Mouse (Mus musculus) stomach, embryonic 14.5 days (tissue): ENCODE data around the gene Syna. TPM values are rescaled to one million over a fixed set of nuclear protein-coding genes. Genes with fewer than 3 reads are reported as not detected.

Source experiments
- ATAC-seq: fragments of 200-750 bp; cut with Nextera tagmentation; 2 replicates; pipeline ENCODE4 v1.8.0; 2017; ENCODE audit warnings: low read depth, moderate TSS enrichment; ENCODE audit not compliant: insufficient number of reproducible peaks, insufficient read depth, low FRiP score
- H3K27ac ChIP-seq: fragments of 300-500 bp; sonication (generic); 2 replicates; pipeline ENCODE4 v1.5.1; 2014; ENCODE audit warnings: mild to moderate bottlenecking, low read length, moderate library complexity, mixed read lengths
- H3K27me3 ChIP-seq: fragments of 300-500 bp; sonication (generic); 2 replicates; pipeline ENCODE4 v1.6.1; 2014; ENCODE audit warnings: low read length, control low read depth, mixed read lengths; ENCODE audit not compliant: control insufficient read depth, insufficient read depth
- H3K36me3 ChIP-seq: fragments of 300-500 bp; sonication (generic); 2 replicates; pipeline ENCODE4 v1.6.1; 2014; ENCODE audit warnings: mild to moderate bottlenecking, control low read depth, low read length, moderate library complexity, mixed read lengths; ENCODE audit not compliant: control insufficient read depth, insufficient read depth
- H3K4me1 ChIP-seq: fragments of 300-500 bp; sonication (generic); 2 replicates; pipeline ENCODE4 v1.6.1; 2014; ENCODE audit warnings: low read length, control low read depth, mixed read lengths; ENCODE audit not compliant: control insufficient read depth, insufficient read depth
- H3K4me2 ChIP-seq: fragments of 300-500 bp; sonication (generic); replicated peaks from 2 replicates; pipeline ENCODE4 v1.6.1; 2014; ENCODE audit warnings: low read depth, low read length, control low read depth
- H3K4me3 ChIP-seq: fragments of 300-500 bp; sonication (generic); 2 replicates; pipeline ENCODE4 v1.5.1; 2014; ENCODE audit warnings: low read depth, low read length, control low read depth
- H3K9ac ChIP-seq: fragments of 300-500 bp; sonication (generic); replicated peaks from 2 replicates; pipeline ENCODE4 v1.6.1; 2014; ENCODE audit warnings: low read depth, mild to moderate bottlenecking, control low read depth, low read length, moderate library complexity, mixed read lengths
- H3K9me3 ChIP-seq: fragments of 300-500 bp; sonication (generic); 2 replicates; pipeline ENCODE4 v1.6.1; 2016; ENCODE audit warnings: low read depth, low read length, control low read depth; ENCODE audit not compliant: control insufficient read depth
- WGBS: fragments of 180-500 bp; shearing (Covaris S2); extraction: QIAGEN DNeasy Blood & Tissue Kit; methylation state at CpG from one replicate; pipeline ENCODE4 v1.1.7; 2014; 5-methylcytosine and 5-hydroxymethylcytosine counted together
- polyA plus RNA-seq: library from polyadenylated mRNA; unstranded; fragments of >200 nt; fragmentation: Nextera tagmentation; extraction: Ambion mirVana; gene quantifications from 2 replicates; pipeline ENCODE4 v1.2.1, GENCODE M21; 2014

The Syna gene
- polyA plus RNA-seq, 1 experiment from 2014 or later: not detected

DNA sequence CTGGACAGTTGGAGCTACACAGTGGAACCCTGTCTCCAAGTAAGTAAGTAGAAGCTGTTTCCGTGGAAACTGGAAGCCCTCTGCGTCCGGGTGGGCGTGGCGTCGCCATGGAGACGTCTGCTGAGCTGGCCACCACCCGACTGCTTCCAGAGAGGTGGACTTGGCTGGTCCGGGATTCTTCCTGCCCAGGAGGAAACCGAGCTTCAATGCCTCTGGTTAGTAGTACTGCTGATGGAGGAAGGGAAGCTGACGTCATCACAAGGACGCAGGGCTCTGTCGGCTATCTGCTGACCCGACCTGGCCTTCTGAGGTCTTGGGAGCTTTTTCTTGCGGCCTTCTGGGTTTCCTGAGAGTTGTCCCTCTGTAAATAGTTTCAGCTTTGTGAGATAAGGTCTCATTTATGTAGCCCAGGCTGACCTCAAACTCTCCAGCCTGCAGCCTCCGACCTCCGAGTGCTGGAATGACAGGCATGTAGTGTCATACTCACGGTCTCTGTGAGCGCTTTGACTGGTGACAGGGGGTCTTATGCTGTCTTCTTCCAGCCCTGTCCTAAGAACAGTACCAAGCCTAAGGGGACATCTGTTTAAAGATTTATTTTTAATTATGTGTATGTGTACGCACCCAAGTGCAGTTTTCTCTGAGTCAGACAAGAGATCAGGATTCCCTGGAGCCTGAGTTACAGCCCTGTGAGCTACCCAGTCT is 4.4 kb downstream of the Syna start:
- H3K9ac ChIP-seq: no peak overlapping the region
- peaks cover 26% of the 10 kb centered on the region for H3K4me1 ChIP-seq
- ATAC-seq: 0 out of 2 replicates have a peak, but pooled peaks have one; percentile 7
- H3K27ac ChIP-seq: no peak overlapping the region
- H3K36me3 ChIP-seq: no peaks in the 10 kb centered on the region
- H3K4me2 ChIP-seq: peak overlapping the region; percentile 30
- no peaks in the 10 kb centered on the region for H3K27me3 ChIP-seq
- no peak overlapping the region for H3K4me3 ChIP-seq
- 7% methylated on average over 20 of the region's 20 CpGs for WGBS
- no peaks in the 10 kb centered on the region for H3K9me3 ChIP-seq

DNA sequence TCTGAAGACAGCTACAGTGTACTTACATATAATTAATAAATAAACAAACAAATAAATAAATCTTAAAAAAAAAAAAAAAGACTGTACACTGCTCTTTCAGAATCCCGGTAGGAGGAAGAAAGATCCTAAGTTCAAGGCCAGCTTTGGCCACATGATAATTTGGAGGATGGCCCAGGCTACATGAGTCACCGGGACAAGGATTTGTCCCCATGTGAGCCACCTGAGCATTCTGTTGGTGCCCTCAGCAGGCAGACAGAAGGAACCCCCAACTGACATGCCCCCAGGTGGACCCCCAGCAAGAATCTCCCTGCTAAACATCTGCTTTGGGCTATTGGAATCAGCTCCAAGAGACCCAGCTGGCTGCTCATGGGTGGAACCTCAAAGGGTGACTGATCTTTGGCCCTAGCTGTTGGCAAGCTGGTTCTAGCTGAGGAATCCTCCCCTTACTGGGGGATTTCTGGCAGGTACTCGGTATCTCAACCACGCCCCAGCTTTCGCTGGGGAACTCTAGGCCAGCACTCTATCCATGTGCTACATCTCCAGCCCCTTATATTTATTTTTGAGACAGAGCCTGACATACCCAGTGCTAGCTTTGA is 5.9 kb downstream of the Syna start:
- Histone ChIP-seq H3K9me3 (no peaks in the 10 kb centered on the region), H3K4me2 (no peak overlapping the region), H3K27me3 (no peaks in the 10 kb centered on the region)

DNA sequence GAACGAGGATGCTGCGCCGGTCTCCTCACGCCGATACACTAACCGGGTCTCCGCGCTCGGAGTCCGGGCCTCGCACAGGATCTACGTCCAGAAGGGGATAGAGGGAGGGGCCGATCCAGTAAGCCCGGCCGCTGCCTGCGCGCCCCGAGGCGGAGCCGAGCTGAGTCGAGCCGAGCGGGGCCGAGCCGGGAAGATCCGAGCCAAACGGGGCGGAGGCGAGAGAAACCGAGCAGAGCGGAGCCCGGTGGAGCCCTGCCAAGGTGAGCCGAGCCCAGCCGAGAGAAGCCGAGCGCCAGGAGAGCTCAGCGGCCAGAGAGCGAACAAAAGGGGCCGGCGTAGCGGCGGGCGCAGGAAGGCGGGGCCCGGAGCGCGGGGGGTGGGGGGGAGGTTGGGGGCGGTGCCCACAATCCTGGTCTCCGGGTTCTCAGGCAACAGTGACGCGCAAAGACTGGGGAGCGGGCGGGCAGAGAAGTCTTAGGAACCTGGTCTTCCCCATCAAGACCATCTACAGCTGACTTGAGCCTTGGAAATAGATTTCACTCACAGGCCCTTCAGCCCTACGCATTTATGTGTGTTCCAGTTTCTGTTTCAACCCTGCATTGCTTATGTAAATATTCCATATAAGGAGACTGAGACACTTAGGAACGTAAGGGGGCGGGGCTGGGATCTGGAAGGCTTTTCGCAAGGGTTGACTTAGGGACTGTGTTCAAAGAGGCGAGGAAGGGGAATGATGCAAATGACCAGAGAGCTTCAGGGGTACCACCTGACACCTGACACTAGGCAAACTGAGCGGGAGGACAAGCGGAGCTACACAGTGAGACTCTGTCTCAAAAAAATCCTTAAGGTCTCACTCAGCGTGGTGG is 7.6 kb downstream of the Syna start, which contains the start of gene Clip2:
Gene Clip2, minus strand, starts transcription at position 325 of the 863 bp plus-strand sequence.
- H3K9ac ChIP-seq: peak within 1 kb of the TSS; percentile 74
- peak within 1 kb of the TSS; percentile 90 for H3K27ac ChIP-seq
- ATAC-seq: peak; percentile 93
- under 1% methylated on average over 59 of the region's 61 CpGs for WGBS
- no peaks in the 10 kb centered on the region for H3K36me3 ChIP-seq
- H3K4me3 ChIP-seq: peak within 1 kb of the TSS; percentile 60
- peaks cover 34% of the 10 kb centered on the region for H3K4me1 ChIP-seq
- peak within 1 kb of the TSS; percentile 88 for H3K4me2 ChIP-seq
- H3K9me3 ChIP-seq: no peaks in the 10 kb centered on the region
- H3K27me3 ChIP-seq: no peaks in the 10 kb centered on the region

More for the DNA sequence above, 5.9 kb downstream of the Syna start:
- no peak overlapping the region for H3K9ac ChIP-seq
- ATAC-seq: no peak
- no peaks in the 10 kb centered on the region for H3K36me3 ChIP-seq
- 73% methylated on average over 5 of the region's 5 CpGs for WGBS
- no peak overlapping the region for H3K27ac ChIP-seq
- H3K4me3 ChIP-seq: no peak overlapping the region
- peaks cover 29% of the 10 kb centered on the region for H3K4me1 ChIP-seq

DNA sequence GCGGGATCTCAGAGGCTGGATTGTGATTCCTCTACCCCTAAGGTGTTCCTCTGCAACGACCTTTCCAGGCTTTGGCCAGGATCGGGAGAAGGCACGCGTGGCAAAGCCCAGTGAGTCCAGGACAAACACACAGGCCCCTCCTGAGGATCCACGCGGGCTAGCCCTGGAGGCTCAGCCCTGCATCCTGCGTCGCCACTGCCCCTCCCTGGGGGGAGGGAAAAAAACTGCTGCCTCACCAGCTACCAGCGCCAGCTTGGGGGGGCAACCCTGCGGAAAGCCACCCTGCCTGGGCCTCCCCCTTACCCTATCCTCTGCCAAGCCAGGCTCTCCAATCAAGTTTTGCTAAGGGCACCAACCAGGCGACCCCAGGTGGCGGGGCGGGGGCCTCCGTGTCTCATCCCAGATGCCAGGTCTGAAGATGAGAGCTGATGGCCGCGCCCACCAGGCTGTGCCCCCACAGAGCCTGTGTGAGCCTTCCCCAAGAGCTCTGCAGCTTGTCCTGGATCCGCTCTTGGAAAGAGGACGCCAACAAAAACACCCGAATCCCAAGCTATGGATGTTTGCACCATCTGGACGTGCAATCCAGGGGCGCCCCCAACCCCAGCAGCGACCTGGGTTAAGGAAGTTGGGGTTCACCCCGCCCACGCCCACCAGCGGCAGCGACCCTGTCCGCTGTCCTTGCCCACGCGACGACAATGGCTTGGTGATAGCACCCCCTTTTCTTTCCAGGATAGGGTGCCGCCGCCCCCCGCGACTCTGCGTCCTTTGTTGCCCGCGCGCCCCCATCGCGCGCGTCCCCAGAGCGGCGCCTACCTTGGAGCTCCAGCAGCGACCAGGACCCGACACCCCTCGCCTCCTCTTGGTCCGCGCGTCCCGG is 8.5 kb downstream of the Syna start:
- peak overlapping the region; percentile 90 for H3K27ac ChIP-seq
- under 1% methylated on average over 51 of the region's 52 CpGs for whole genome bisulfite sequencing
- no peaks in the 10 kb centered on the region for H3K36me3 ChIP-seq
- no peaks in the 10 kb centered on the region for H3K9me3 ChIP-seq
- H3K4me2 ChIP-seq: peak overlapping the region; percentile 88
- ATAC-seq: peak; percentile 1; the same call in 1 of the 2 replicates
- H3K4me1 ChIP-seq: peaks cover 34% of the 10 kb centered on the region
- H3K9ac ChIP-seq: peak overlapping the region; percentile 74
- peak overlapping the region; percentile 60 for H3K4me3 ChIP-seq
- H3K27me3 ChIP-seq: no peaks in the 10 kb centered on the region

DNA sequence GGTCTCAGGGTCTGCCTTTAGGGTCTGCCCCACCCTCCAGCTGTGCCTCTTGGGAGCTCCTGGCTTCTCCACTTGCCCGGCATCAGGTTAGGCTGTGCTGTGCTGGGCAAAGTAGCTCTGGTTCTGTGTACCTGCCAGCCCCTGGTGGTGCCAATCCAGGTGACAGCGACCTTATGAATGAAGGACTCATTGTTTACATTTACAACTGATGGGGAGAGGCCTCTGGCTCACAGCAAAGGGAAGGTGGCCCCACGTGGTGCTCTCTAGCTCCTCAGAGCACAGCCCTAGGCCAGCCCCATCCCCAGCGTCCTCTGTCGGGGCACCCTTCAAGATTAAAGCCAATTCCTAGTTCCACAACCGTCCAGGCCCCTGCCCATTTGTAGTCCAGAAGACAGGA is 9.1 kb downstream of the Syna start:
- H3K36me3 ChIP-seq: no peaks in the 10 kb centered on the region
- H3K9me3 ChIP-seq: no peaks in the 10 kb centered on the region
- H3K27me3 ChIP-seq: no peaks in the 10 kb centered on the region
- H3K9ac ChIP-seq: peak overlapping the region; percentile 74; the same call in 1 of the 2 replicates
- WGBS: 8% methylated on average over 6 of the region's 6 CpGs
- peak overlapping the region; percentile 90; the same call in 1 of the 2 replicates for H3K27ac ChIP-seq
- peak overlapping the region; percentile 88 for H3K4me2 ChIP-seq
- H3K4me3 ChIP-seq: peak overlapping the region; percentile 60
- ATAC-seq: no peak
- H3K4me1 ChIP-seq: peaks cover 33% of the 10 kb centered on the region

DNA sequence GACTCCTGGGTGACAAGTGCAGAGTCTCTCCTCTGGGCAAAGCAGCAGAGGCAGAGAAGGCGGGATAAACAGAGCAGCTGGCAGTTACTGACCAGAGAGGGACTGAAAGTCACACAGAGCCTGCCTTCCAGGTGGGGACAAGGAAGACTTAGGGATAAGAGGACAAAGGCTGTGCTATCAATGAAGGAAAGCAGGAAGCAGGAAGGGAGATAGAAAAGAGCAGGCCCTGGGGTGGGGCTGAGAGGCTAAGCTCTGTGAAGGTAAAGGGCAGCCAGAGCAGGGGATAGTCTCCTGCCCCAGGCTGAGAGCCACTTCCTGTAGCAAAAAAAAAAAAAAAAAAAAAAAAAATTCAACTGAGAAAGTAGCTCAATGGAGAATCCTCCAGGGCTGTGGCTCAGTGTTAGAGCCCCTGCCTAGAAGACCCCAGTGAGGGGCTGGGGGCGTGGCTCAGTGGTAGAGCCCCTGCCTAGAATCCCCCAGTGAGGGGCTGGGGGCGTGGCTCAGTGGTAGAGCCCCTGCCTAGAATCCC is 10.3 kb downstream of the Syna start:
- Histone ChIP-seq H3K9ac (no peak overlapping the region), H3K27ac (no peak overlapping the region), H3K27me3 (no peaks in the 10 kb centered on the region), H3K4me1 (peaks cover 24% of the 10 kb centered on the region), H3K36me3 (no peaks in the 10 kb centered on the region), H3K4me2 (no peak overlapping the region), H3K9me3 (no peaks in the 10 kb centered on the region), H3K4me3 (no peak overlapping the region)
- 80% methylated on average over 3 of the region's 3 CpGs for WGBS
- ATAC-seq: no peak

DNA sequence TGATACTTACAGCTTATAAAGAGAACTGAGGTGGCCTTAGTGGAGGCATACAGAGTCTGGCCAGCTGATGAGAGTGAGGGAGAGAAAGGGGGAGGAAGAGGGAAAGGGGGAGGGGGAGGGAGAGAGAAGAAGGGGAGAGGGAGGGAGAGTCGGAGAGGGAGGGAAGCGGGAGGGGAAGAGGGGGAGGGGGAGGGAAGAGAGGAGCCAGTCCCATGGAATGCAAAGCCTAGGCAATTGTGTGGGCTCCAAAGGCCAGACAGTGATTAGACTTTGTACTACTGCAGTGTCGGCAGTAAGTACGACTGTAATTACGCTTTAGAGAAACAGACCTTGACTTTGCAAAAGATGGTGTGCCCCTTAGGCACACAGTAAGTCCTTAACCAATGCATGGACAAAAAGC is 11.7 kb downstream of the Syna start:
- H3K27ac ChIP-seq: no peak overlapping the region
- H3K9me3 ChIP-seq: no peaks in the 10 kb centered on the region
- H3K4me2 ChIP-seq: no peak overlapping the region
- no peaks in the 10 kb centered on the region for H3K36me3 ChIP-seq
- H3K4me3 ChIP-seq: no peak overlapping the region
- ATAC-seq: no peak
- H3K27me3 ChIP-seq: no peaks in the 10 kb centered on the region
- no peak overlapping the region for H3K9ac ChIP-seq
- H3K4me1 ChIP-seq: peaks cover 24% of the 10 kb centered on the region
- 48% methylated on average over 5 of the region's 5 CpGs for WGBS
